Mouse (Mus musculus) hindbrain, embryonic 11.5 days (tissue): Measurements from ENCODE around the gene Hk3. TPM values are rescaled to one million over a fixed set of nuclear protein-coding genes. Genes with fewer than 3 reads are reported as not detected.

Experiments
- ATAC-seq: fragments of 200-750 bp; cut with Nextera tagmentation; 2 replicates; pipeline ENCODE4 v1.8.0; 2017; ENCODE audit warnings: mild to moderate bottlenecking, moderate TSS enrichment, moderate library complexity; ENCODE audit not compliant: low FRiP score
- DNase-seq: peaks from one replicate; pipeline ENCODE4 v3.0.0-alpha.2; 2015; ENCODE audit warnings: low spot score
- H3K27ac ChIP-seq: fragments of 300-500 bp; sonication (generic); 2 replicates; pipeline ENCODE4 v1.5.1; 2014; ENCODE audit warnings: mild to moderate bottlenecking, low read depth, low read length
- H3K27me3 ChIP-seq: fragments of 300-500 bp; sonication (generic); 2 replicates; pipeline ENCODE4 v1.6.1; 2014; ENCODE audit warnings: mild to moderate bottlenecking, low read length, moderate library complexity, mixed read lengths; ENCODE audit not compliant: control insufficient read depth, insufficient read depth
- H3K36me3 ChIP-seq: fragments of 300-500 bp; sonication (generic); 2 replicates; pipeline ENCODE4 v1.6.1; 2014; ENCODE audit warnings: mild to moderate bottlenecking, low read length, moderate library complexity, mixed read lengths; ENCODE audit not compliant: control insufficient read depth, insufficient read depth
- H3K4me1 ChIP-seq: fragments of 300-500 bp; sonication (generic); replicated peaks from 2 replicates; pipeline ENCODE4 v1.6.1; 2014; ENCODE audit warnings: low read length, mixed read lengths; ENCODE audit not compliant: control insufficient read depth, insufficient read depth
- H3K4me2 ChIP-seq: fragments of 300-500 bp; sonication (generic); replicated peaks from 2 replicates; pipeline ENCODE4 v1.6.1; 2014; ENCODE audit warnings: mild to moderate bottlenecking, low read depth, low read length
- H3K4me3 ChIP-seq: fragments of 300-500 bp; sonication (generic); 2 replicates; pipeline ENCODE4 v1.5.1; 2014; ENCODE audit warnings: low read depth, low read length
- H3K9ac ChIP-seq: fragments of 300-500 bp; sonication (generic); 2 replicates; pipeline ENCODE4 v1.6.1; 2014; ENCODE audit warnings: low read depth, low read length
- H3K9me3 ChIP-seq: fragments of 300-500 bp; sonication (generic); 2 replicates; pipeline ENCODE4 v1.6.1; 2016; ENCODE audit warnings: low read length; ENCODE audit not compliant: control insufficient read depth
- WGBS: fragments of 180-500 bp; shearing (Covaris S2); extraction: QIAGEN DNeasy Blood & Tissue Kit; methylation state at CpG from one replicate; pipeline ENCODE4 v1.1.7; 2014; 5-methylcytosine and 5-hydroxymethylcytosine counted together
- polyA plus RNA-seq: library from polyadenylated mRNA; unstranded; fragments of >200 nt; fragmentation: Nextera tagmentation; extraction: Ambion mirVana; gene quantifications from 2 replicates; pipeline ENCODE4 v1.2.1, GENCODE M21; 2014

Hk3 gene
- polyA plus RNA-seq, 1 experiment from 2014 or later: 0.52 TPM

- Histone ChIP-seq H3K4me1 (0 out of 2 replicates have a peak, but pooled peaks cover 11% of the 10 kb centered on the region), H3K27ac (no peak overlapping the region), H3K9ac (no peak overlapping the region), H3K4me2 (no peak overlapping the region), H3K27me3 (peaks cover 78% of the 10 kb centered on the region), H3K36me3 (no peaks in the 10 kb centered on the region), H3K9me3 (no peaks in the 10 kb centered on the region), H3K4me3 (no peak overlapping the region)
- no peak for DNase-seq
- WGBS: 67% methylated on average over 7 of the region's 7 CpGs
- no peak for ATAC-seq
These were observed 63.9 kb downstream of the Hk3 start for GRCm38 (mm10) chr13:54957281-54957680.

Other genes starting within 250 kb of the Hk3 start
- not detected in 2 replicates for gene Eif4e1b, start 237.4 kb downstream of the Hk3 start, polyA plus RNA-seq
- 12.0 and 13.2 TPM in 2 replicates for gene Tspan17, start 232.0 kb downstream of the Hk3 start, polyA plus RNA-seq
- 2.7 and 2.9 TPM in 2 replicates for gene Unc5a, start 72.0 kb downstream of the Hk3 start, polyA plus RNA-seq
- 21.5 and 24.1 TPM in 2 replicates for gene Uimc1, start 78.9 kb upstream of the Hk3 start, polyA plus RNA-seq
- gene Zfp346, start 83.9 kb upstream of the Hk3 start, polyA plus RNA-seq: 21.1 and 25.2 TPM in 2 replicates
- gene Gm17617, start 112.2 kb upstream of the Hk3 start, polyA plus RNA-seq: not detected in 2 replicates
- gene Fgfr4, start 131.3 kb upstream of the Hk3 start, polyA plus RNA-seq: 0.66 and 1.5 TPM in 2 replicates
- gene Nsd1, start 188.4 kb upstream of the Hk3 start, polyA plus RNA-seq: 64.5 and 108 TPM in 2 replicates